Mouse (Mus musculus) midbrain, embryonic 16.5 days (tissue): ENCODE measurements around the gene Prkag1. TPM values are rescaled to one million over a fixed set of nuclear protein-coding genes. Genes with fewer than 3 reads are reported as not detected.

ENCODE experiments used
- ATAC-seq: fragments of 200-750 bp; cut with Nextera tagmentation; 2 replicates; pipeline ENCODE4 v1.8.0; 2017; ENCODE audit warnings: moderate TSS enrichment
- H3K27ac ChIP-seq: fragments of 300-500 bp; sonication (generic); 2 replicates; pipeline ENCODE4 v1.5.1; 2014; ENCODE audit warnings: mild to moderate bottlenecking, low read length, mixed read lengths
- H3K27me3 ChIP-seq: fragments of 300-500 bp; sonication (generic); 2 replicates; pipeline ENCODE4 v1.6.1; 2014; ENCODE audit warnings: low read depth, low read length, mixed read lengths; ENCODE audit not compliant: control insufficient read depth, insufficient read depth
- H3K36me3 ChIP-seq: fragments of 300-500 bp; sonication (generic); 2 replicates; pipeline ENCODE4 v1.6.1; 2014; ENCODE audit warnings: mild to moderate bottlenecking, low read length, moderate library complexity, mixed read lengths; ENCODE audit not compliant: control insufficient read depth, insufficient read depth
- H3K4me1 ChIP-seq: fragments of 300-500 bp; sonication (generic); 2 replicates; pipeline ENCODE4 v1.6.1; 2014; ENCODE audit warnings: mild to moderate bottlenecking, low read length, mixed read lengths; ENCODE audit not compliant: control insufficient read depth, insufficient read depth
- H3K4me2 ChIP-seq: fragments of 300-500 bp; sonication (generic); 2 replicates; pipeline ENCODE4 v1.6.1; 2014; ENCODE audit warnings: mild to moderate bottlenecking, low read length, mixed read lengths
- H3K4me3 ChIP-seq: fragments of 300-500 bp; sonication (generic); 2 replicates; pipeline ENCODE4 v1.5.1; 2014; ENCODE audit warnings: low read depth, mild to moderate bottlenecking, low read length, moderate library complexity, mixed read lengths
- H3K9ac ChIP-seq: fragments of 300-500 bp; sonication (generic); 2 replicates; pipeline ENCODE4 v1.6.1; 2014; ENCODE audit warnings: low read depth, low read length, mixed read lengths
- H3K9me3 ChIP-seq: fragments of 300-500 bp; sonication (generic); replicated peaks from 2 replicates; pipeline ENCODE4 v1.6.1; 2014; ENCODE audit warnings: mild to moderate bottlenecking, low read length, mixed read lengths; ENCODE audit not compliant: control insufficient read depth, poor library complexity, severe bottlenecking
- WGBS: fragments of 180-500 bp; shearing (Covaris S2); extraction: QIAGEN DNeasy Blood & Tissue Kit; methylation state at CpG from one replicate; pipeline ENCODE4 v1.1.7; 2014; 5-methylcytosine and 5-hydroxymethylcytosine counted together
- polyA plus RNA-seq: library from polyadenylated mRNA; unstranded; fragments of >200 nt; fragmentation: Nextera tagmentation; extraction: Ambion mirVana; gene quantifications from 2 replicates; pipeline ENCODE4 v1.2.1, GENCODE M21; 2015

Gene Prkag1
- polyA plus RNA-seq, 1 experiment from 2014 or later = 72.9 TPM

GRCm38 (mm10) chr15:98868346-98869063 lies 37.2 kb upstream of the Prkag1 start:
- peak overlapping the region; percentile 97 for H3K9ac ChIP-seq
- H3K27me3 ChIP-seq = no peaks in the 10 kb centered on the region
- peaks cover 39% of the 10 kb centered on the region for H3K4me1 ChIP-seq
- peaks cover 25% of the 10 kb centered on the region for H3K36me3 ChIP-seq
- H3K4me2 ChIP-seq = peak overlapping the region; percentile 100
- 38% methylated on average over 11 of the region's 11 CpGs for WGBS
- no peak for ATAC-seq
- no peaks in the 10 kb centered on the region for H3K9me3 ChIP-seq
- 0 out of 2 replicates have a peak overlapping the region, but pooled peaks have one; percentile 2 for H3K27ac ChIP-seq
- H3K4me3 ChIP-seq = peak overlapping the region; percentile 98

GRCm38 (mm10) chr15:98867321-98867720 lies 36.0 kb upstream of the Prkag1 start:
- peaks cover 34% of the 10 kb centered on the region for H3K4me1 ChIP-seq
- H3K36me3 ChIP-seq = peaks cover 37% of the 10 kb centered on the region
- no peaks in the 10 kb centered on the region for H3K9me3 ChIP-seq
- H3K4me2 ChIP-seq = peak overlapping the region; percentile 100
- no peaks in the 10 kb centered on the region for H3K27me3 ChIP-seq
- H3K4me3 ChIP-seq = no peak overlapping the region
- H3K27ac ChIP-seq = no peak overlapping the region
- 66% methylated on average over 6 of the region's 6 CpGs for WGBS
- no peak overlapping the region for H3K9ac ChIP-seq
- no peak for ATAC-seq

- Histone ChIP-seq H3K27me3 (no peaks in the 10 kb centered on the region), H3K9me3 (no peaks in the 10 kb centered on the region), H3K27ac (no peak overlapping the region), H3K9ac (no peak overlapping the region), H3K36me3 (peaks cover 45% of the 10 kb centered on the region), H3K4me2 (no peak overlapping the region), H3K4me3 (no peak overlapping the region), H3K4me1 (peaks cover 34% of the 10 kb centered on the region)
- ATAC-seq = no peak
- WGBS = 84% methylated on average over 5 of the region's 5 CpGs
These were observed 35.2 kb upstream of the Prkag1 start for GRCm38 (mm10) chr15:98866501-98866900.

- H3K9ac ChIP-seq = no peak overlapping the region
- 95% methylated on average over 8 of the region's 8 CpGs for WGBS
- no peaks in the 10 kb centered on the region for H3K27me3 ChIP-seq
- ATAC-seq = no peak
- no peak overlapping the region for H3K27ac ChIP-seq
- H3K4me1 ChIP-seq = peaks cover 34% of the 10 kb centered on the region
- H3K4me2 ChIP-seq = no peak overlapping the region
- H3K36me3 ChIP-seq = peaks cover 52% of the 10 kb centered on the region
- H3K9me3 ChIP-seq = no peaks in the 10 kb centered on the region
- H3K4me3 ChIP-seq = no peak overlapping the region
These were observed 34.5 kb upstream of the Prkag1 start for GRCm38 (mm10) chr15:98865771-98866170.

- 96% methylated on average over 6 of the region's 6 CpGs for whole genome bisulfite sequencing
- Histone ChIP-seq H3K27me3 (no peaks in the 10 kb centered on the region), H3K9me3 (no peaks in the 10 kb centered on the region), H3K36me3 (peaks cover 56% of the 10 kb centered on the region), H3K4me2 (no peak overlapping the region), H3K4me3 (no peak overlapping the region), H3K4me1 (peaks cover 32% of the 10 kb centered on the region), H3K9ac (no peak overlapping the region), H3K27ac (no peak overlapping the region)
- ATAC-seq = no peak
These were observed 33.6 kb upstream of the Prkag1 start for GRCm38 (mm10) chr15:98864951-98865350.

- H3K9ac ChIP-seq = no peak overlapping the region
- no peaks in the 10 kb centered on the region for H3K27me3 ChIP-seq
- peaks cover 18% of the 10 kb centered on the region for H3K4me1 ChIP-seq
- H3K9me3 ChIP-seq = no peaks in the 10 kb centered on the region
- H3K4me3 ChIP-seq = no peak overlapping the region
- no peak overlapping the region for H3K4me2 ChIP-seq
- peaks cover 59% of the 10 kb centered on the region for H3K36me3 ChIP-seq
- no peak for ATAC-seq
- no peak overlapping the region for H3K27ac ChIP-seq
- WGBS = 91% methylated on average over 12 of the region's 12 CpGs
These were observed 32.2 kb upstream of the Prkag1 start for GRCm38 (mm10) chr15:98863451-98863958.

GRCm38 (mm10) chr15:98861701-98862410 lies 30.5 kb upstream of the Prkag1 start:
- ATAC-seq = no peak
- Histone ChIP-seq H3K27ac (no peak overlapping the region), H3K9ac (no peak overlapping the region), H3K4me3 (no peak overlapping the region), H3K27me3 (no peaks in the 10 kb centered on the region), H3K4me2 (no peak overlapping the region), H3K9me3 (no peaks in the 10 kb centered on the region), H3K36me3 (peaks cover 71% of the 10 kb centered on the region), H3K4me1 (peaks cover 2% of the 10 kb centered on the region)
- WGBS = 90% methylated on average over 21 of the region's 21 CpGs

GRCm38 (mm10) chr15:98860921-98861320 lies 29.6 kb upstream of the Prkag1 start:
- no peak for ATAC-seq
- Histone ChIP-seq H3K4me1 (no peaks in the 10 kb centered on the region), H3K4me3 (no peak overlapping the region), H3K9ac (no peak overlapping the region), H3K9me3 (no peaks in the 10 kb centered on the region), H3K27me3 (no peaks in the 10 kb centered on the region), H3K27ac (no peak overlapping the region), H3K36me3 (peaks cover 71% of the 10 kb centered on the region), H3K4me2 (no peak overlapping the region)
- WGBS = 96% methylated on average over 18 of the region's 18 CpGs
